Mouse (Mus musculus): ENCODE measurements at regions not wholly inside any gene's neighbourhood (a gene's known extent, or its start where the extent isn't known, plus 50 kb on each side); places are given as distances from the start of the nearest gene placed in this dataset.

GRCm38 (mm10) chr7:73135786-73136185 lies 239.5 kb upstream of the Rgma start:
- no peak for DNase-seq (ENCODE audit: low read depth, low spot score)

DNA sequence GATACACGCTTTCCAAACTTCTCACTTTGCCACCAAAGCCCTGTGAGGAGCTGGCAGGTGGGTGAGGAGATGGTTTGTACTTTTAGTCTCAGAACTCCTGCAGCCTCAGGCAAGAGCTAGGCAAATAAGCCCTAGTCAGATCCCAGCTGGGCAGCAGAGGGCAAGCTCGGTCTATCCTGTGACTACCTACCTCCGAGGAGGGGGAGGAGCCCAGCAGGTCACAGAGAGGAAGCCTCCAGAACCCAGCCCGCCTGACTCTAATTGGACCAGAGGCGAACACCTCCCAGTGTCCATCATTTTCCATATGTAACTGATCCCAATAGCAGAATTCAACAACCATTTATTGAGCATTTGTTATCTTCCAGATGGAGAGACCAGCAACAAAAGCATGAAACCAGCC lies 237.0 kb upstream of the Rgma start:
- DNase-seq (ENCODE audit: low read depth, low spot score): peak; percentile 32

- no peak for DNase-seq (ENCODE audit: low read depth, low spot score)
These were observed 236.3 kb upstream of the Rgma start for GRCm38 (mm10) chr7:73138861-73139493.

DNA sequence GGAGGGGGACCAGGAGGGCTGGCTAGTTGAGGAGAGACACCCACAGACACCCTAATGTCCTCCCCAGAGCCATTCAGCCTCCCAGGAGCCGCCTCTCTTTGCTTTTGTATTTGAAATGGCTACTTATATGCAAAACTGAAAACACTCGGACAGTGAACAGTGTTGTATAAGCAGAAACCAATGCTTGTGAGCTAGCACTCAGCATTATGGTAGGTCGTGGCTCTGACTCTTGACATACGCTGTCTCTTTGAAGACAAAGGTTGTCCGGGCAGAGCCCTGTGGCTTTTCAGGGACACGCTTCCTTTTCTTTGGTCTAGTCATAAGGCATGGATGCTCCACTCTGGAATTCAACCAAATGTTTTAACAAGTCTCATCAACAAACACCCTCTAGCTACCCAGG lies 235.4 kb upstream of the Rgma start:
- DNase-seq (ENCODE audit: low read depth, low spot score): no peak

GRCm38 (mm10) chr7:73141167-73141566 lies 234.1 kb upstream of the Rgma start:
- DNase-seq (ENCODE audit: low read depth, low spot score): no peak

DNA sequence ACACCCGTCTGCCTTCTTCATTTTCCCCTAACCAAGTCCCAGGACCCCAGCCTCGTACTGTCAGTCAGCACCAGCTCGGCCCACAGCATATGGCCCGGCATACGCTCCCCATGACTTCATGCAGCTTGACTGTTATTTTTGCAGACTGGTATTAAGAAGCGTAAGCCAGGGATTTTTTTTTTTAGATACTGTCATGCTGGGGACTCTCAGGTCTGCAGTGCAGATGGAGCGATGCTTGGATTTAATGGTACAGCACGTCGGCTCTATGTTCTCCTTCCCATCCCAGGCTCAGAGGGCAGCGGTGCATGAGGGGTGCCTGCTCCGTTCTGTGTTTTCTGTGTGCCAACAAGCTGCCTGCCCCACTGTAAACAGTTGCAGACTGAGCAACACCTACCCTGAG lies 231.4 kb upstream of the Rgma start:
- no peak for DNase-seq (ENCODE audit: low read depth, low spot score)

DNA sequence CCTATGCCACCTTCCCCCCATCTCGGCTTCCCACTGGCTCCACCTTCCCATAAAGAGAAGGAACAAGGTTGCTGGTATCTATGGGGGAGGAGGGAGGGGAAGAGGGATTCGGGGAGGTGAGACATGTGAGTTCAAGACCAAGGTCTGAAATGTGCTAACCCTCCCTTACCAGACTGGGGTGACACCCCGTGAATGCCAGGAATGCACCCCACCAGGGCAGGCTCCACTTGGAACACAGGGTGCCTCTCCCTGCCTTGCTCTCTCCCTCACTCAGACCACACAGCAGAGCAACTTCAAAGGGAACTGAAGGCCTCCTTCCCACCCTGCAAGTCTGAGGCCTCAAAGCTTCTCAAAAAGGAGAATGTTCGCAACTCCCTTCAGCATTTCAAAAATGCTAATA lies 230.5 kb upstream of the Rgma start:
- no peak for DNase-seq (ENCODE audit: low read depth, low spot score)

DNA sequence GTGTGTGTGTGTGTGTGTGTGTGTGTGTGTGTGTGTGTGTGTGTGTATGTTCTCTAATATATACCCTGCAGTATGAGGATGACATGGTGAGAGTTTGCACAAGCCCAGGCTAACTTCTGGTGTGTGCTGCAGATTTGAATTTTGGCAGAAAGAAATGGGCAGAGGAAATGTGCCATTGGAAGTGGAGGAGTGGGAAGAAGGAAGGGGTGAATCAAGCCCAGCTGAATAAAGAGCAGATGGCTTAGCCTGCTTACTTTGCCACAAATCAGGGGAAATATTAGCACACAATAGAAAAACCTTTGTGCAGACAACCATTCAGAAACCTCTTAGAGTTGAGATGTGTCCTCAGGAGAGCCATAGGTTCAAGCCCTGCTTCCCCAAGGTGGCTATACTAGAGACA lies 228.1 kb upstream of the Rgma start:
- DNase-seq (ENCODE audit: low read depth, low spot score): no peak

GRCm38 (mm10) chr7:73150436-73150835 lies 224.9 kb upstream of the Rgma start:
- no peak for DNase-seq (ENCODE audit: low read depth, low spot score)

DNA sequence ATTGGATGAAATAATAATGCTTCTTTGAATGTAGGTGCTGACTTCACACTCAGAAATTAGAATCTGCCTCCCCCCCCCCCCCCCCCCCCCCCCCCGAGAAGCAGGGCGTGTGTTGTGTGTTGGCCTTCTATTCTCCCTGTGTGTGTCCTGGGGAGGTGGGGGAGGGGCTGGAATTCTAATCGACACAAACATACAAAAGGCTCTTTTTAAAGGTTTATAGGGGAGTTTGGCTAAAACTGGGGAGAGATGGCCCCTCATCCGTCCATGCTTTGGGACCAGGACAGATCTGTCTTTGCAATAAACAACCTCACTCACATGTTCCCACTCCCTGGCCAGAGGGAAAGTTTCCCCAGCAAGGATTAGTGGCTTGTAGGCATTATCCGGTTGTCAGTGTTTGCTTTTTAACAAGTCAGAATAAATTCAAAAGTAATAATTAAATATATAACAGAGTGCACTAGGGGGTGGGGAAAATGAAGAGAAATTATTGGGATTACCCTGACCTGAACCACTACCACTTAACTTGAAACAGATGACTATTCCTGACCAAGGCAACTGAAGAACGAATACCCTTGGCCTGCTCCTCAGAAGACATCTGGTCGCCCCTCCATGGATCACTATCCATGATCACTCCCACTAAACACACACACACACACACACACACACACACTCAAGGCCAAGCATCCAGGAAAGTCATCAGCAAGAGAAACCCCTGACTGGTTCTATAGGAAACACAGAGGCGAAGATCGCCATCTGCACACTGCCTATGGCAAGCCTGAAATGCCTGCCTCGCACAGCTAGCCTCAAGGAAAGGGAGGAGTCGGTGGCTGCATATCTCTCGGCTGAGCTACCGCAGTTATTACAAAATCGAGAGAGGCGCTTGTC lies 223.5 kb upstream of the Rgma start:
- no peak for DNase-seq (ENCODE audit: low read depth, low spot score)

DNA sequence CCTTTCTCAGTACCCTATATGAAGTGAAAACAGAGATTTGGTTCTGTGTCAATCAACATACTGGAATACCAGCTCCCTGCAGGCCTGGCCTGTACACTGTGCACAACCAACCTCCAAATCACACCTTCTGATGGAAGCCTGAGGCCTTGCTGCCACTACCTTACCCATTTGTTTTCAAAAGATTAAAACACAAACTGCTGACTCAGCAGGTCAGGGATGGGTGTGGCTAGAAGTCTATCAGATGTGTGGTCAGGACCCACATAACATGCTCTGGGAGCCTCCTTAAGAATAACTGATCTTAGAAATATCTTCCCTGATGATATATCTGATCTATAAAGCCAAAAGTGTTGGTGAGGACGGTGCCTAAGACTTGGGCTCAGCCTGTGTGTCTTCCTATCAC lies 221.6 kb upstream of the Rgma start:
- DNase-seq (ENCODE audit: low read depth, low spot score): no peak

GRCm38 (mm10) chr7:73158833-73159232 lies 216.5 kb upstream of the Rgma start:
- DNase-seq (ENCODE audit: low read depth, low spot score): no peak

GRCm38 (mm10) chr7:73160968-73161367 lies 214.3 kb upstream of the Rgma start:
- DNase-seq (ENCODE audit: low read depth, low spot score): no peak

DNA sequence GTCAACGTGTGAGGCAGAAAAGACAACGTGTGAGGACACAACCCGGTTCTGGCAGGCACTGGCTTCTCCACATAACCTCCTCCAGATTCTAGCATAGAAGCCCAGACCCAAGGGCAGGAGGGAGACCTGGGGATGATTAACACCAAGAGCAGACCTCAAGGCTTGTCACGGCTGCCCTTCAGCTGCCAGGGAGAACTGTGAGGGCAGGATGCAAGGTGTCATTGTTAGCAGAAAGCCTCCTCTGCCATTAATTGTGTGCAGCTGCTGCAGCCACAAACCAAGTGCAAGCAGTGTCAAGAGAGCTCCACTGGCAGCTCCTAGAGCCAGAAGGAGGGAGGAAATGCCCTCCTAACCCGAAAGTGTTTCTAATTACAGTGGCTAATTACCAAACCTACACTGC lies 211.6 kb upstream of the Rgma start:
- no peak for DNase-seq (ENCODE audit: low read depth, low spot score)

- DNase-seq (ENCODE audit: low read depth, low spot score): no peak
These were observed 209.8 kb upstream of the Rgma start for GRCm38 (mm10) chr7:73165521-73165920.

DNA sequence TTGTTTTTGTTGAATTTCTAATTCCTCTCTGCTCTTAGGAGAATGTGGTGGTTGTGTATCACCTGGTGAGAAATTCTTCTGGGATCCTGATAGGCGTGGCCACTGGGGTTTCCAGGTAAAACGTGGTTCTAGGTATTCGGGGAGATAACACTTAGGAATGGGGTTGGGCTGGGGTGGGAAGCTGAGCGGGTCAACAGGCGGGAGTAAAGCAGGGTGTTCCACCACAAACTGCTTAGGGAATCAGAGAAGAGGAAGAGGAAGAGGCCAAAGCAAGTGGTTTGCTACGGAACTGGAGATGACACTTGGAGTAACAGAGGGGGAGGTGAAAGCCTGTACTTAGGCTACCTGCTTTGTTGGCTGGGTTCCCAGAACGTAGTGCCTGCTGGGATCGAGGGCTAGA lies 205.9 kb upstream of the Rgma start:
- no peak for DNase-seq (ENCODE audit: low read depth, low spot score)

- DNase-seq (ENCODE audit: low read depth, low spot score): no peak
These were observed 202.7 kb upstream of the Rgma start for GRCm38 (mm10) chr7:73172615-73173014.

DNA sequence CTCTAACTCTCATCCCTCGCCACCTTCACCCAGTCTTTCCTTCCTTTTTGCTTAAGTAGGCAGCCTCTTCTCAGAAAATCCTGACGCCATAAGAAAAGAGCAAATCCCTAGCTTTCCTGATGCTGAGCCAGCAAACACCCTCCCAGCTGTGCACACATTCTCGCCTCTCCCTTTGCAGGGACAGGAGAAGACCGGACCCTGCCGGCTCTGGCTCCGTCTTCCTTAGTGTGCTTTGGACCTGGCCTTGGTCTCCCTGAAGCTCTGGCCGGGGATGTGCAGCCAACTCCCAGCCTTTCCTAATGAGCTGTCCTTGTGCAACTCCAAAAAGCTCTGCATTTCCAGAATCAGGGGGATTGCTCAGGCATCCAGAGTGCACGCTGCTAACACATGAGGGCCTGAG lies 191.5 kb upstream of the Rgma start:
- peak; percentile 65 for DNase-seq (ENCODE audit: low read depth, low spot score)

DNA sequence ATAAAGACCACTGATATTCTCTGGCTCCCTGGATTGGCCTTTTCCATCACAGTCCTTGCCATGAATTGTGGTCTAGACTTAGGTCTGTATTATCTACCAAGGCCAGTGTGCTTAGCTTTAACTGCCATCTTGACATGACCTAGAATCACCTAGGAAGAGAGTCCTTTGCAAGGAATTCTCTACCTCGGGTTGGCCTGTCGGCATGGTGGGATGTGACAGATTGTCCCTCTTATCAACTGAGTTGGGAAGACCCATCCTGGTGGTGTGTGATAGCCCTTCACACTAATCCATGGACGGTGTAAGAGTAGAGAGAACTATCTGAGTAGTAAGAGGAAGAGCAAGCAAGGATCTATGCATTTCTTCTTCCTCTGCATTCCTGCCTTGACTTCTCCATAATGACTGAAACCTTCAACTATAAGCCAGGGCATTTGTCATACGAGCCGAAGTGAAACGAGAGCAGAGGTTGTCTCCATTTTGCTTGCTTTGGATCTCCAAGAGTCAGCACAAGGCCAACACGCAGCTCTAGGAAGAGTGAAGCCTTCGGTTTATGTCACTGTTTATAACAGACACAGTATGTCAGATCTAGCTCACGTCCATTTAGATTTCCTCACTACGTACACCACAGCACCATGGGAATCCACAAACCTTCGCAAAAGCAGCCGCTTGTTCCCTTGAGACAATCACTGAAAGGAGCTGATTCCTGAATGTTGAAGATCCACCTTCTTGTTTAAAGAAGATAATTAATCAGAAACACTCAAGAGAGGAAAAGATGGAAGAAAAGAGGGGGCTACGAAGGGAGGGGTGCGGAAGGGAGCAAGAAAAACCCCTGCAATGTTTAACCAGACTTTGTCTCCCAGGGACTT lies 190.9 kb upstream of the Rgma start:
- no peak for DNase-seq (ENCODE audit: low read depth, low spot score)

GRCm38 (mm10) chr7:73185071-73185531 lies 190.2 kb upstream of the Rgma start:
- no peak for DNase-seq (ENCODE audit: low read depth, low spot score)

DNA sequence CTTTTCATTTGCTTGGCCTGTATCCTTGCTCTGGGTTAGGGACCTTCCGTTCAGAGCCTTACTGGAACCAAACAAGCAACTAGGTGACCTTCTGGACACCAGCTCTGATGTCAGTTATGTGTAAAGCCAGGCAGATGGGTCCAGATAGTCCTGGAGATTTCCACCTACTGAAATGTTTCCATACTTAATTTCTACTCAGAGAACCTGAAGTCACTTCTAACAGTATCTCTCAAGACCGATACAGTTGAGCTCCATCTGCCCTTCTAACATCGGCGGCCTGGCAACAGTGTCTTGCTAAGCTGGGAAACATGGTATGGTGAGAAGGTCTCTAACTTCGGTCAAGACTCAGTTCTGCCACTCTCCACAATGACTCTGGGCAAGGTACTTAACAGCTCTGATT lies 189.7 kb upstream of the Rgma start:
- no peak for DNase-seq (ENCODE audit: low read depth, low spot score)

- DNase-seq (ENCODE audit: low read depth, low spot score): peak; percentile 77
These were observed 188.8 kb upstream of the Rgma start for GRCm38 (mm10) chr7:73186501-73186900.

Measured in skeletal muscle tissue, adult 2 months (tissue).